Mouse (Mus musculus) small intestine, adult 2 months (tissue): ENCODE results near the gene Tsacc.

ENCODE experiments used
- CTCF ChIP-seq: fragments of 200-500 bp; IDR thresholded peaks from 2 replicates; pipeline ENCODE4 v1.5.1; 2012; ENCODE audit warnings: low read depth, mild to moderate bottlenecking, control low read depth, inconsistent platforms, low read length, moderate library complexity, mixed read lengths; ENCODE audit not compliant: insufficient replicate concordance, insufficient read length; ENCODE audit errors: extremely low read depth
- POLR2A ChIP-seq: fragments of 200-500 bp; IDR thresholded peaks from 2 replicates; pipeline ENCODE4 v1.6.1; 2012; ENCODE audit warnings: low read depth, mild to moderate bottlenecking, control low read depth, inconsistent platforms, low read length, moderate library complexity

- TF ChIP-seq POLR2A (no peak), CTCF (peak; percentile 48; the same call in 1 of the 2 replicates)
These were observed 61.6 kb downstream of the Tsacc start for GRCm38 (mm10) chr3:88235216-88235615.
